Mouse (Mus musculus) bone marrow macrophage, adult 2 months (primary cell): Measurements from ENCODE around the gene Crybb2.

Experiments
- CTCF ChIP-seq: IDR thresholded peaks from 2 replicates; pipeline ENCODE4 v1.5.1; 2012; ENCODE audit warnings: low read depth, mild to moderate bottlenecking, low read length, moderate library complexity
- POLR2A ChIP-seq: IDR thresholded peaks from 2 replicates; pipeline ENCODE4 v1.6.1; 2012; ENCODE audit warnings: mild to moderate bottlenecking, low read depth, low read length, borderline replicate concordance

- TF ChIP-seq CTCF (no peak), POLR2A (no peak)
These were observed 41.0 kb upstream of the Crybb2 start for GRCm38 (mm10) chr5:113110929-113111328.
